Mouse (Mus musculus) CD4-positive helper T cell, adult 2 months (primary cell): ENCODE measurements around the gene Prlr.

Experiments
- DNase-seq: peaks from one replicate; pipeline ENCODE4 v3.0.0-alpha.2; 2012; ENCODE audit warnings: low read depth, missing footprints, low spot score

Gene Prlr

DNA sequence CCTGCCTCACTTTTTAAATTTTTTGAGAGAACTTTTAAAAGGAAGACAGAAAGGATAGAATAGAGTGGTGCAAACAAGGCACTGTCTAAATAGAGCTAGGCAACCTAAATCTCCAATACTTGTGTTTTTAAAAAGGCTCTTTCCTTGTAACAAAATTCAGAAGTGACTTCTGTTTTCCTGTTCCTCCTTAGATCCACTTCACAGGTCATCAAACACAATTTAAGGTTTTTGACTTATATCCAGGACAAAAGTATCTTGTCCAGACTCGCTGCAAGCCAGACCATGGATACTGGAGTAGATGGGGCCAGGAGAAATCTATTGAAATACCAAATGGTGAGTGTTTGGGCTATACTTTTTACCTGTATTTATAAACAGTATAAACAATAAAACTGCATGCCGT lies 148.0 kb downstream of the Prlr start, which contains the start of gene Gm21973:
Gene Gm21973 (plus strand): TSS at position 301 of the 400 bp plus-strand sequence.
- no peak for DNase-seq

DNA sequence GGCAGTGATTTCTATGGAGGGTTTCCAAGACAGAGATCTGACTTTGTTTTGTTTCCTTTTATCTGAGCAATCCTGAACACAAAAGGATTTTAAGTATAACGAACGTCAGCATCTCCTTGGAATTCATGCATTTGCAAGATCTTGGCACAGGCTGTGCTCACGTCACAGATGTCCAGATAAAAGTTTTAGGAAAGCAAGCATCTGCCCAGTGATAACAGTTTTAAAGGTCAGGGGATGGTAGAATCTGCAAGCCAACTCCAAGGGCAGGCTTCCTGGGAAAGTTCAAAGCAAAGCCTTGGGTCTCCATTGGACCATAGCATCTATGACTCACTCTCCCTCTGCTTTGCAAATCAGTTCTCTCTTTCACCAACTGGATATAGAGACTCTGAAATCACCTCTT lies 153.6 kb downstream of the Prlr start:
- no peak for DNase-seq

DNA sequence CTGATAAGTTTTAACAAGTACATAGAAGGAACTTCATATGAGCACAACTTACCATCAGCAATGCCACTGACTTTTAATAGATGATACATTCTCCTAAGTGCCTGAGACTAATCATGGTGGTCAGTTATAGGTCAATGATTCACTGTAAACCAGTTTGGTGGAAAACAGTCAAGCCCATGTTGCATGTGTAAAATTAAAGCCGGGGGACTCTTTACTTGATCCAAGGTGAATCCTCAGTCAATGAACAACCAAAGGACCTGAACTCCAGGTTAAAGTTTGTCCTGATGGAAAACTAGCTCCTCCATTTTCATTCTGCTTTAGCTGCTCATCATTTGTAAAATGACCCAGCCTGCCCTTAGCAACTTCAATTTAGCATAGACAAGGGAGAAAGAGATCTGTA lies 155.5 kb downstream of the Prlr start:
- no peak for DNase-seq

DNA sequence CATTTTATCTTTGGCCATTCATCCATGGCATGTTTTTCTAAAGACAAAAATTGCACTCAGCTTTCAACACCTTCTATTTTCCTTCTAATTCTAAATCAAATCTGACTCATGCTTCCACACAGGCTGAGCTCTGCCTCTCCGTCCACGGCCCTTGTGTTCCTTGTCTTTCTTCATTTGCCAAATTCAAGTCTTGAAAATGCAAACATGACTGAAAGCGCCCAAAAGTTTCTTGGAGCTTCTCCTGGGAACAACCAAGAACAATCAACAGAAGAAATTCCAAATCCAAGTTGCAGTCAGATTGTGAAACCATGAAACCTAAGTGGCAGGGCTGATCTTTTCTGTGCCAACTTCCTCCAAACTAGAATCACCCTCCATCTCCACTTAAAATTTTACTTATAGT lies 161.6 kb downstream of the Prlr start:
- DNase-seq, result no peak

DNA sequence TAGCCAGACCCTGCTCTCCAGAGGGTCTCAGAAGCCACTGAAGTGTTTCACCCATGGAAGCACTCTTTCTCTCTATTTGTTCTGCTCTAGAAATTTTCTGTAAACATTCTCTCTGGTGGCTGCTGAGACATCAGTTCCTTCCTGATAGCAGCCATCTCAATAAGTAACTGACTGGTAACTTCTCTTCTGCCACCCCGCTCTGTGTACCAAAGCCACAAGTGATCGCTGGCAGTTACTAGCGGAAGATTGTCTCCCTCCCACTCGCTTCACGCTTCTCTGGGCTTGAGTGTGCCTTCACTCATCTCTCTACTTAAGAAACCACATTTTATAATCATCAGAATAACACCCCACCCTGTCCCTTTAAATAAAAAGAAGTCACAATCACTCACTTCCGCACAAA lies 170.0 kb downstream of the Prlr start:
- no peak for DNase-seq

DNA sequence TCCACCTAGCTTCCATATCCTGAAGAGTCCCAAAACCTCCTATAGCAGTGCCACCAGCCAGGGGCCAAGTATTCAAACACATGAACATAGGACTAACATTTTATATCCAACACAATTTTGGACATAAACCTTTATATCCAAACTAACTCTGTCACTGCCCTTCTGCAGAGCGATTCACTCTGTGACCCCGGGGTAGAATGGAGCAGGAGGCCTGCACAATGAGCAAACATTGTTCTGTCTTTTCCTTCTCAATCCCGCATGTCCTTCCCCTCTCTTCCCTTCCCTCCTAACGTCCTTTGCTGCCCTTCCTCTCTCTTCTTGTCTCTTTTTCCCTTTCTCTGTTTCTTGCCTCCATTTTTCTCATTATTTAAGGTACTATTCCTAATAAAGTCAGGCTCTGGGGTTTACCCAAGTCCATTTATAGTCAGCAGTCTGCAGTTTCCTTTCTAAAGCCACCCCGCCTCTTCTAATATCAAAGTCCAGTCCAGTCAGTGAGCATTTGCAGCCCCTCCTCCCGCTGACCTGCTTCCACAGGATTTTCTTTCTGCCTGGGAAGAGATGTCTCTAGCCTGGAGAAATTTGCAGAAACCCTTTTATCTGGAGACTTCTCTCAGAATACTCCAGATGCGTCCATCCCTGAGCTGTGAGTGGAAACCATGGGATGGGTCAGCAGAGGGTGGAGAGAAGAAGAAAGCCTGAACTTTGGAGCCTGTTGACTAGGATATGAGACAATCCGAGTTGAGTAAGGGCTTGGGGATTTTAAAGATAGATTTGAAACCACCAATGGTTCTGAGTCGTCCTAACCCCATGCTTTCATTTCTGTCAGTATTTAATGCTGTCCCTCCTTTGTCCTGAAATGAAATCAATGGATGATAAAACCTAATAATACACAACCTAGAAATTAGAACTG lies 181.3 kb downstream of the Prlr start, which contains the start of gene Agxt2:
Gene Agxt2 (plus strand): TSS at position 494 of the 910 bp plus-strand sequence.
- DNase-seq, result no peak

DNA sequence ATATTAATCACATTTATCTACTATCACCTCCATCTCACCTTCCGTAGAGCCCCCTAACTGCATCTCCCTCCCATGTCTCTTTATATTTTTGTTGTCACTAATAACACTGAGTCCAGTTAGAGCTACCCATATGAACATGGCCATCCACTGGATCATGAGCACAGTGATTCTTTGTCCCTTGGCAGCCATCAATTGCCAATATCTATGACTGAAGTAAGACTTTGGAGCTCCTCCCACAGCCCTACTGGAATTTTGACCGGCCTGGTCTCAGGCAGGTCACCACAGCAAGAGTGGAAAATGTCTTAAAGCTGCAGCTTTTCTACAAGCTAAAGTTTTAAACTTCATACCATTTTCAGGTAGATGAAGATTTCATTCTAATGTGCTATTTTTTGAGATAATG lies 189.3 kb downstream of the Prlr start:
- no peak for DNase-seq

DNA sequence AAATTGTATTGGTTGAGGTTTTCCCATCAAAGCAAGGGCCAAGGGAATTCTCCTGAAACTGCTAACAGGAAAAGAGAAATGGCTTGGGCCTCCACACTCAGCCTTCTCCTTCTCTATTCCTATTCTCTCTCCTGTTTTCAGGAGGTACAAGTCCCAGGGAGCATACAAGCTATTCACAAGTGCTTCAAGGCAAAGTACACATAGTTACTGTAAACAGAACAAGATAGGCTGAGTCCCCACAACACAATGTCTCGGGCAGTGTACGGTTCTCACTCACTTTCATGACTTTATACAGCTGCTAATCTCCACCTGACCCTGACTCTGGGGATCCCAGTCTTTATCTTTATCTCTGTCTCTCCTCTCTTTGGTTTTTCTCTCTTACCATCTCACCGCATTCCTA lies 198.4 kb downstream of the Prlr start:
- no peak for DNase-seq

DNA sequence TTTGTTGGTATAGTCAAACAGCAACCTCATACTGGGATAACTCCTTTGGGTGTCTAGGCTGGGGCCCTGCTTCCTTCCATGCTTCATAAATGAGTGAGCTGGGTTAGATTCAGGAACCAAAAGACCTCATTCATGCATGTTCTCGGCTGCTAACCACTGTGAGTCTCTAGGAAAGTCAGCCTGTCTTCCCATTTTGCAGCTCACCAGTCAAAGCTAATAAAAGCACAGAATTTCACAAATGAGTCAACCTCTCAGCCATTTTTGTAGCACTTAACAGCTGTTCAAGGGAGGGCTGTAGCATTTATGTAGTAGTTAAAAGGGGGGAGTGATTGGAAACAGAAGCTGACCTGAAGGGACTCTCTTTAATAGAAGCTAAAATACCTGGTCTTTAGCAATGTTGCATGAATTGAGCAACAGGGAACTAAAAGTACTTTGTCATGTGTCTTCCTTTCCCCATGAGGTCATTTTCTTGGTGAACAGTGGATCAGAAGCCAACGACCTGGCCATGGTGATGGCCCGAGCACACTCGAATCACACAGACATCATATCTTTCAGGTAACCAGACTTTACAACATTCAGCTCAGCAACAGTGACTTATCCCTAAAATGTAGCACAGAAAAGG lies 201.4 kb downstream of the Prlr start:
- DNase-seq, result no peak

DNA sequence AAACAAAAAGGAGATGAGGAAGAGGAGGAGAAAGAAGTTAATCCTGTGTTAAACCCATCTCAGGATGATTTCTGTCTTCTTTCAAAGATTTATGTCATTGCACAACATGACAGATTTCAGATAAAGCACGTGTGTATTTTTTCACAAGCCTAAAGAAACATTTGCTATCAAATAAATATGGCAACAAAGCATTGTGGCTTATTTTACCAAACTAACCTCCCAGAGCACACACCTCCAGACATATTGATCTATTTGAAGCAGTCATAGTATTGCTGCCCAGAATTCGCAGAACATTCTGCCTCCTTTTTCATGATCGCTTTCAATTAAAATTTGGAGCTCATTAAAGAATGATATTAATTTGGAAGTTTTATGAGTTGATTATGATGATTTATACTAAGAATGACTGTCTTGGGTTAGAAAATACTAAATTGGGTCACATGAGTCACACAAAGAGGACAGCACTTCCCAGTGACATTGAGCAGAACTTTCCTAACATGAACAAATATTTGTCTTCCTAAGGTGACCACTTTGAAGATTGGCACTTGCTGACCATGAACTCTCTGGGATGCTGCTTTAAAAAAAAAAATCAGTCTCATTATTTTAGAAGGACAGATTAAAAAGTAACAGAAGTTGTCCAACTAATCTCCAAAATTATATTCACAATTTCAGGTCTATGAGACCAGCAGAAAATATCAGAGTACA lies 202.9 kb downstream of the Prlr start:
- DNase-seq, result no peak

DNA sequence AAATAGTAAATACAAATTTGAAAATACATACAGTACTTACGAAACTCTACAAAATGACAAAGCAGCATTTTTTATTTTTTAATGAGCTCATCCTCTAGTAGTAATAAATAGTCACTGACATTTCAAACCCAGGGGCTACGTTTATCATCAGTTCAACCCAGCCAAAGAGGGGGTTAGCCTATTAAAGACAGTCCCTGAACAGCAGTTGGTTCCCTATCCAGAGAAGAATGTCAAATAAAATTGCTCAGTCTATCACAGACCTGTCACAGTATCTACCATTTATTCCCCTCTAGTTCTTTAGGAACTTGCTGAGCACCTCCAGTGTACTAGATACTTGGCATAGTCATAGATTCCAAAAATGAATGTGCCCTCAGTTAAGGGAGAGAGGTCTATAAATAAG lies 210.2 kb downstream of the Prlr start:
- no peak for DNase-seq
